Mouse (Mus musculus) CD4-positive, CD25-positive, alpha-beta regulatory T cell, adult 9 weeks (primary cell): ENCODE measurements around the gene Dlgap3. TPM values are rescaled to one million over a fixed set of nuclear protein-coding genes. Genes with fewer than 3 reads are reported as not detected.

ENCODE experiments used
- polyA plus RNA-seq: library from polyadenylated mRNA; unstranded; fragments of 100-300 nt; shearing (Covaris generic); gene quantifications from one replicate; pipeline ENCODE4 v1.2.1, GENCODE M21; 2017

Dlgap3 gene
- 0.22 TPM for polyA plus RNA-seq

DNA sequence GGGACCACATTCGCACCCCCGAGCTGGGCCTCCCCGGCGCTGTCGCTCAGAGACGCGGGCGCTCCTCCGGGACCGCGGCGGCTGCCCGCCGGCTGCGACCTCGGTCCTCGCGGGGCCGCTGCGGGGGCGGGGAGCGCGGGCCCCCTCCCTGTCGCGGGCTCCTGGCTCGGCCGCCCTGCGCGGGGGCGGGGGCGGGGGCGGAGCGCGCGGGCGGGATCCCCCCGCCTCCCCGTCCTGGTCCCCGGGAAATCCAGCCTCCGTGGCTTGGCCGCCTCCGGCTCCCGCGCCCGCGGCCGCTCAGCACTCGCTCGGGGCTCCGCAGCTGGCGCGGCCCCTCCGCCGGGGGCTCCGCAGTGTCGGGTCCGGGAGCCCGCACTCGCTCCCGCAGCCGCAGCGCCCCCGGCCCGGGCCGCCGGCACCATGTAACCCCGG lies at the start of gene Dlgap3:
Dlgap3 (plus strand) TSS at position 291 of the 432 bp plus-strand sequence.

DNA sequence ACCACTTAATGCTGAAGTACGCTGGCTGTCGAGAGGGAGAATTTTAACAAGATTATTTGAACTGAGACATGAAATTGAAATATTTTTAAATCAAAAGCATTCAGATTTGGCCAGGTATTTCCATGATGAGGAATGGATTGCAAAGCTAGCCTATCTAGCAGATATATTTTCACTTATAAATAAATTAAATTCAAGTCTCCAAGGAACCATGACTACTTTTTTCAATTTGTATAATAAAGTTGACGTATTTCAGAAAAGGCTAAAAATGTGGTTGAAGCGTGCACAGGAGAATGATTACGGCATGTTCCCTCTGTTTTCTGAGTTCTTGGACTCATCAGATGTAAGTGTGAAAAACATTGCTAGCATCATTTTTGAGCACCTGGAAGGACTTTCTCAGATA lies 45.6 kb upstream of the Dlgap3 start, which contains the start of gene Tmem35b:
Tmem35b (plus strand) TSS at position 301 of the 400 bp plus-strand sequence.

DNA sequence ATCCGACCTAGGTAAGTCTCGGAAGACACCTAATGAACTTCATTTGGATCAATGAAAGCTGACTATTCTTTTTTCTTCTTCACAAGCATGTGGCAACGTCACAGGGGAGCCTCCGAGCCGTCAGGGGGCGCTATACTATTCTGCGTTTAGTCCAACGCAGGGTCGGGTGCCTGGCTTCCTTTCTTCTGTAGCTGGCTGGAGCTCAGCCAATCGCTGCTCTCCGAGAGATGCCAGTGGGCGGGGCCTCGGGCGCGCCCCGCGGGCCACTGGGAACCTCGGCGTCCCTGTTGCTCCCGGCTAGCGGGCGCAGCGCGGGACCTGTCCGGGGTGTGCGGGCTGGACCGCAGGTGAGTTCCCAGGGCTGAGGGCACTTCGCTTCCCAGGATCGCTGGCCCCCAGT lies 74.5 kb downstream of the Dlgap3 start, which contains the start of gene Smim12:
Smim12 (plus strand) TSS at position 233 of the 400 bp plus-strand sequence.

Other genes with a start within 250 kb of the Dlgap3 start
- gene Zmym4, start 201.1 kb upstream of the Dlgap3 start, polyA plus RNA-seq = 21.2 TPM
- 17.5 TPM for gene Sfpq, start 147.9 kb upstream of the Dlgap3 start, polyA plus RNA-seq
- gene Zmym1, start 108.1 kb upstream of the Dlgap3 start, polyA plus RNA-seq = 41.6 TPM
- 38.8 TPM for gene Zmym6, start 91.8 kb upstream of the Dlgap3 start, polyA plus RNA-seq
- gene Tmem35b, start 45.5 kb upstream of the Dlgap3 start, polyA plus RNA-seq = 27.9 TPM
- 59.6 TPM for gene Smim12, start 74.6 kb downstream of the Dlgap3 start, polyA plus RNA-seq
- not detected for gene Gja4, start 144.8 kb downstream of the Dlgap3 start, polyA plus RNA-seq
- not detected for gene Gjb3, start 161.6 kb downstream of the Dlgap3 start, polyA plus RNA-seq
- gene Gjb4, start 184.9 kb downstream of the Dlgap3 start, polyA plus RNA-seq = not detected
- not detected for gene Gjb5, start 189.0 kb downstream of the Dlgap3 start, polyA plus RNA-seq